Mouse (Mus musculus) CH12.LX (cell line): ENCODE results near the gene Mon1a. TPM values are rescaled to one million over a fixed set of nuclear protein-coding genes. Genes with fewer than 3 reads are reported as not detected.

ENCODE experiments used
- DNase-seq: peaks from one replicate; pipeline ENCODE4 v3.0.0-alpha.2; 2013; ENCODE audit errors: extremely low read depth
- H3K27ac ChIP-seq: 2 replicates; pipeline ENCODE4 v1.5.1; 2012; ENCODE audit warnings: low read depth, mild to moderate bottlenecking, control low read depth, moderate library complexity; ENCODE audit not compliant: insufficient read depth
- H3K27me3 ChIP-seq: replicated peaks from 2 replicates; pipeline ENCODE3; 2012; ENCODE audit warnings: inconsistent platforms
- H3K36me3 ChIP-seq, 2 experiments: replicated peaks in 1 of 2; 2 replicates each; pipeline versions ENCODE3 to v1.6.1; 2012; ENCODE audit warnings: inconsistent platforms in 1 of 2, low read length in 1 of 2, mild to moderate bottlenecking in 1 of 2, mixed read lengths in 1 of 2, moderate library complexity in 1 of 2; ENCODE audit not compliant: control insufficient read depth in 1 of 2, insufficient read depth in 1 of 2
- H3K4me1 ChIP-seq, 2 experiments: 2 replicates each; pipeline ENCODE4 v1.6.1; 2012; ENCODE audit warnings: inconsistent platforms in 1 of 2, moderate library complexity in 1 of 2; ENCODE audit not compliant: insufficient read depth in 2 of 2, control insufficient read depth in 1 of 2
- H3K4me2 ChIP-seq: 2 replicates; pipeline ENCODE4 v1.6.1; 2012; ENCODE audit warnings: low read depth, mild to moderate bottlenecking, control low read depth; ENCODE audit not compliant: poor library complexity, insufficient read depth, severe bottlenecking
- H3K4me3 ChIP-seq, 3 experiments: fragments of 150-350 bp in 1 of 3; sonication (generic) in 1 of 3; replicated peaks in 1 of 3; 2 replicates each; pipeline versions ENCODE3 to v1.5.1; 2011 to 2012; ENCODE audit warnings: low read depth in 2 of 3, low read length in 2 of 3, mild to moderate bottlenecking in 2 of 3, moderate library complexity in 2 of 3, control low read depth in 1 of 3, improper control_type of control experiment in 1 of 3, inconsistent platforms in 1 of 3, mixed read lengths in 1 of 3; ENCODE audit not compliant: poor library complexity in 1 of 3
- H3K79me2 ChIP-seq: replicated peaks from 2 replicates; pipeline ENCODE4 v1.6.1; 2012; ENCODE audit warnings: mild to moderate bottlenecking, moderate library complexity; ENCODE audit not compliant: control insufficient read depth, poor library complexity, insufficient read depth, severe bottlenecking; ENCODE audit errors: extremely low read depth
- H3K9ac ChIP-seq: 2 replicates; pipeline ENCODE4 v1.6.1; 2012; ENCODE audit warnings: low read depth, mild to moderate bottlenecking, control low read depth, moderate library complexity; ENCODE audit not compliant: insufficient read depth
- H3K9me3 ChIP-seq: replicated peaks from 2 replicates; pipeline ENCODE3; 2012; ENCODE audit warnings: low read length, inconsistent platforms, mixed read lengths
- CHD2 ChIP-seq: IDR thresholded peaks from 2 replicates; pipeline ENCODE4 v1.6.1; 2011; ENCODE audit warnings: low read length, improper control_type of control experiment
- E2F4 ChIP-seq: IDR thresholded peaks from 2 replicates; pipeline ENCODE4 v1.6.1; 2011; ENCODE audit warnings: low read depth, low read length, improper control_type of control experiment; ENCODE audit not compliant: insufficient replicate concordance
- ELF1 ChIP-seq: IDR thresholded peaks from 2 replicates; pipeline ENCODE4 v1.6.1; 2014; ENCODE audit warnings: low read depth, mild to moderate bottlenecking, inconsistent platforms, low read length, improper control_type of control experiment
- GABPA ChIP-seq: IDR thresholded peaks from 2 replicates; pipeline ENCODE4 v1.6.1; 2012; ENCODE audit warnings: low read depth, low read length, improper control_type of control experiment, inconsistent platforms; ENCODE audit not compliant: insufficient replicate concordance
- HCFC1 ChIP-seq: IDR thresholded peaks from 2 replicates; pipeline ENCODE4 v1.6.1; 2012; ENCODE audit warnings: low read depth, mild to moderate bottlenecking, inconsistent platforms, low read length, improper control_type of control experiment
- MAX ChIP-seq: IDR thresholded peaks from 2 replicates; pipeline ENCODE4 v1.6.1; 2011; ENCODE audit warnings: low read length, improper control_type of control experiment
- MEF2A ChIP-seq: IDR thresholded peaks from 2 replicates; pipeline ENCODE4 v1.6.1; 2014; ENCODE audit warnings: low read depth, mild to moderate bottlenecking, inconsistent platforms, low read length, improper control_type of control experiment, borderline replicate concordance
- MXI1 ChIP-seq: IDR thresholded peaks from 2 replicates; pipeline ENCODE4 v1.6.1; 2011; ENCODE audit warnings: mild to moderate bottlenecking, low read depth, low read length, improper control_type of control experiment
- MYC ChIP-seq: IDR thresholded peaks from 2 replicates; pipeline ENCODE4 v1.6.1; 2011; ENCODE audit warnings: low read depth, mild to moderate bottlenecking, improper control_type of control experiment, low read length
- POLR2AphosphoS2 ChIP-seq: IDR thresholded peaks from 2 replicates; pipeline ENCODE4 v1.6.1; 2011; ENCODE audit warnings: low read depth, low read length, improper control_type of control experiment
- RAD21 ChIP-seq: IDR thresholded peaks from 2 replicates; pipeline ENCODE4 v1.6.1; 2011; ENCODE audit warnings: low read depth, mild to moderate bottlenecking, low read length, improper control_type of control experiment, moderate library complexity
- RCOR1 ChIP-seq: conservative IDR thresholded peaks from 2 replicates; pipeline ENCODE4 v1.6.1; 2012; ENCODE audit warnings: low read depth, mild to moderate bottlenecking, inconsistent platforms, low read length, improper control_type of control experiment
- SIN3A ChIP-seq: IDR thresholded peaks from 2 replicates; pipeline ENCODE4 v1.6.1; 2012; ENCODE audit warnings: low read length, improper control_type of control experiment, inconsistent platforms
- TBP ChIP-seq: conservative IDR thresholded peaks from 2 replicates; pipeline ENCODE4 v1.6.1; 2011; ENCODE audit warnings: low read depth, low read length, improper control_type of control experiment
- TCF12 ChIP-seq: IDR thresholded peaks from 2 replicates; pipeline ENCODE4 v1.6.1; 2014; ENCODE audit warnings: low read depth, mild to moderate bottlenecking, inconsistent platforms, low read length, improper control_type of control experiment
- UBTF ChIP-seq: IDR thresholded peaks from 2 replicates; pipeline ENCODE4 v1.6.1; 2012; ENCODE audit warnings: low read depth, mild to moderate bottlenecking, inconsistent platforms, low read length, improper control_type of control experiment, moderate library complexity
- USF1 ChIP-seq: IDR thresholded peaks from 2 replicates; pipeline ENCODE4 v1.6.1; 2014; ENCODE audit warnings: low read depth, mild to moderate bottlenecking, inconsistent platforms, low read length, improper control_type of control experiment
- ZC3H11A ChIP-seq: IDR thresholded peaks from 2 replicates; pipeline ENCODE4 v1.6.1; 2012; ENCODE audit warnings: low read depth, mild to moderate bottlenecking, inconsistent platforms, low read length, improper control_type of control experiment
- ZMIZ1 ChIP-seq: IDR thresholded peaks from 2 replicates; pipeline ENCODE4 v1.6.1; 2012; ENCODE audit warnings: low read depth, mild to moderate bottlenecking, inconsistent platforms, low read length, improper control_type of control experiment
- ZNF384 ChIP-seq: IDR thresholded peaks from 2 replicates; pipeline ENCODE4 v1.6.1; 2012; ENCODE audit warnings: low read depth, low read length, improper control_type of control experiment, inconsistent platforms
- dilution Hi-C: fragments of 300-500 bp; cut with MboI; formaldehyde crosslinking; loops from 2 replicates; pipeline ENCODE4 v1.14.3; 2020; ENCODE audit warnings: low sequenced_read_pairs; ENCODE audit not compliant: extremely low pct_unique_long_range_greater_than_20kb, extremely low pct_ligation_motif_present
- in situ Hi-C: fragments of 300-500 bp; cut with MboI; formaldehyde crosslinking; loops from 3 replicates; pipeline ENCODE4 v1.14.3; 2019; ENCODE audit warnings: low sequenced_read_pairs, low pct_ligation_motif_present, low pct_unique_long_range_greater_than_20kb, mixed read lengths
- polyA plus RNA-seq: library from polyadenylated mRNA; unstranded; fragments of >175 nt; gene quantifications from 2 replicates; pipeline ENCODE4 v1.2.1, GENCODE M21; 2012; ENCODE audit warnings: low read depth; ENCODE audit not compliant: insufficient read length
- total RNA-seq, 2 experiments: library from RNA; depleted of rRNA; stranded (reverse); fragments of 300-350 nt in 1 of 2; fragments of >200 nt in 1 of 2; gene quantifications; 2 replicates each; pipeline ENCODE4 v1.2.3; 2012 to 2014

Mon1a gene
- total and polyA plus RNA-seq, 3 experiments = 13.6 to 19.5 (median 15.3) TPM

DNA sequence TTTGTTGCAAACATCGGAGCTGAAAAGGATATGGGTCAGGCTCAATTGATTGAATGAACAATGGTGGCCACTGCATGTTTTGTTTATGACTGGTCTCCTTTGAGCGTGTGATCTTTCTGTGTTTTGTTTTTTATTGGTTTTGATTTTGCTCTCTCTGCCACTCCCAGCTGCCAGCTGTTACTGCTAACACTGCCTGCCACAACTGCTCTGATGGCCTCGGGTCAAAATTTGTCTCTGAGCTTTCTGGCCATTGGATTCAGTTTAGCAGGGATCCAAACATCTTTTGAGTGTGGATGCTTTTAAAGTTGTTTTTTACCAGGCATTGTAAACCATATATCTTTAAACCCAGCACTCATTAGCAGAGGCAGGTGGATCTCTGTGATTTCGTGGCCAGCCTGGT, 7.5 kb upstream of the Mon1a start:
- Histone ChIP-seq H3K27ac (no peak overlapping the region), H3K36me3 (no peaks in the 10 kb centered on the region), H3K4me3 (no peak overlapping the region), H3K79me2 (no peaks in the 10 kb centered on the region), H3K4me2 (no peak overlapping the region), H3K27me3 (peaks cover 37% of the 10 kb centered on the region), H3K9ac (no peak overlapping the region), H3K4me1 (no peaks in the 10 kb centered on the region), H3K9me3 (no peaks in the 10 kb centered on the region)
- dilution Hi-C loops = no loop called here
- no peak for TF ChIP-seq TBP
- TF ChIP-seq USF1 = no peak
- TF ChIP-seq UBTF = no peak
- TF ChIP-seq E2F4 = no peak
- TF ChIP-seq RCOR1 = no peak
- no peak for TF ChIP-seq ZNF384
- TF ChIP-seq GABPA = no peak
- no peak for TF ChIP-seq ZC3H11A
- TF ChIP-seq SIN3A = no peak
- TF ChIP-seq RAD21 = no peak
- TF ChIP-seq ELF1 = no peak
- TF ChIP-seq CHD2 = no peak
- no peak for TF ChIP-seq MXI1
- TF ChIP-seq TCF12 = no peak
- no peak for TF ChIP-seq POLR2AphosphoS2
- in situ Hi-C loops = no loop called here
- DNase-seq = no peak

DNA sequence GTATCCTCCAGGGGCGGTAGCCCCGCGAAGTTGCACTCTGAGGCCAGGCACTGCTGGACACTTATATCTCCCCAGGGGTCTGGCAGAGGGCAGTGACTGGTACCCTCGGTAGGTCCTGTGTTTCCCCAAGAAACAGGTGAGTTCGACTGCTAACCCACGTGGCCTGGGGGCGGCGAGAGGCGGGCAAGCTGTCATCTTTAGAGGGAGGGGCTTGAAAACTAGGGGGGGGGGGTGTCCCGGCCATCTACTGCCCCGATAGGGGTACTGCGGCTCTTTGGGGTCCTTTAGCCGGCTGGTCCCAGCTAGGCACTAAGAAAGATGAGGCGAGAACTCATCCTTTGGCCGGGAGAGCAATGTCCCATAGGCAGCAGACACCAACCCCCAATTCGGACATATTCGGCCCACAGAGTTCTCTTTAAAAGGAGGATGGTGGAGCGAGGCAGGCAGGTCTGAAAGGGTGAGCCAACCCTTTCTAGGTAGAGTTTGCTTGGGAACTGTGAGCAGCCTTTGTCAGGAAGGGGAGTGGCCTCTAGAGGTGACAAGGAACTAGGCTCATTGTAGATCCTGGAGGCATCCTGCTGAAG, 408 bp downstream of the Mon1a start:
- Histone ChIP-seq H3K4me1 (peaks cover 0 to 19% of the 10 kb centered on the region in 2 experiments; a peak in 2 of 4 replicates), H3K4me2 (peak overlapping the region; percentile 85), H3K27ac (no peak overlapping the region), H3K4me3 (peak overlapping the region; percentile 86 to 91 (median 88)), H3K9me3 (no peaks in the 10 kb centered on the region), H3K9ac (peak overlapping the region; percentile 74), H3K27me3 (peaks cover 18% of the 10 kb centered on the region), H3K36me3 (peaks cover 0 to 16% of the 10 kb centered on the region in 2 experiments), H3K79me2 (0 out of 2 replicates have a peak, but pooled peaks cover 2% of the 10 kb centered on the region)
- peak; percentile 63 for DNase-seq
- in situ Hi-C loops (no loop called here), dilution Hi-C loops (no loop called here)
- peak; percentile 44 for TF ChIP-seq USF1
- no peak for TF ChIP-seq HCFC1
- TF ChIP-seq UBTF = 0 out of 2 replicates have a peak, but pooled peaks have one; percentile 18
- TF ChIP-seq MAX = peak; percentile 77; the same call in 1 of the 2 replicates
- TF ChIP-seq ZMIZ1 = no peak
- TF ChIP-seq SIN3A = peak; percentile 85; the same call in 1 of the 2 replicates
- TF ChIP-seq MEF2A = peak; percentile 3
- TF ChIP-seq ZNF384 = no peak
- TF ChIP-seq MYC = peak; percentile 72
- TF ChIP-seq MXI1 = peak; percentile 99
